Mouse (Mus musculus): ENCODE data around the gene Shbg.

The Shbg gene

GRCm38 (mm10) chr11:69601768-69602167, 15.9 kb downstream of the Shbg start:
- in situ Hi-C loops (cut with MboI, MseI) = no loop called here

DNA sequence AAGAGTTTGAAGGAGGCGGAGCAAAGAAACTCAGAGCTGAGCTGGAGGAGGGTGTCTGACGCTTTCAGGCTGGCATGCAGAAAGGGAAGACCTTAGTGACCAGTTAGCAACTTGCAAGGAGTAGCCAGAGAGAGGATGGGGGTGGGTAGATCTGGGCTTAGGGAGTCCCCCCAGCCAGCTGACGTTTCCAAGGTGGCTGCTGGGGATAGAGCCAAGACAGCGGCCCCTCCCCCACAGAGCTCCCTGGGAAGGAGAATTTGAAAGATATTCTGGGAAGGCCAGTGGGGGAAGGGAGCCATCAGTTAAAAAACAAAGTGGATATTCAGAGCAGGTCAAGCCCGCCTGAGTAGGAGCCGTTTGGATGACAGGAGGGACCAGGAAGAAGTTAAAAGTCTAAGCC, 17.6 kb downstream of the Shbg start:
- in situ Hi-C loops (cut with MboI, MseI) = no loop called here

DNA sequence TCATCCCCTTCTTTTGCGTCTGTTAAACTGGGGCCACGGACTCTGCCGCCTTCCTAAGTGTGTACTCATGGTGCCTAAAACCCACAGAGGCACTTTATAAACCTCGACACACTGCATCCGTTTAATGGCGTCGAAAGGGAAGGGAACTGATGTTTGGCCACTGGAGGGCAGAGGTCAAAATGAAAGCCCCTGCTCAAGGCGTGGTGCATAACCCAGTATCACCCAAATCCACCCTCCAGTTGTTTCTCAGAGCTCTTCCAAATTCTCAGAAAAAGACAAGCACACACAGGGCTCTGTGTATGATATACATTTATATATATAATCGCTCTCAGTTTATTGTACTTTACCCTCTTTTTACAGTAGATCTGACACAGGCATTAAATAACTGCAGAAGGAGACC, 18.3 kb downstream of the Shbg start:
- in situ Hi-C loops (cut with MboI, MseI) = no loop called here

- in situ Hi-C loops (cut with MboI, MseI) = no loop called here
Measured at GRCm38 (mm10) chr11:69594853-69595252, 22.9 kb downstream of the Shbg start.

DNA sequence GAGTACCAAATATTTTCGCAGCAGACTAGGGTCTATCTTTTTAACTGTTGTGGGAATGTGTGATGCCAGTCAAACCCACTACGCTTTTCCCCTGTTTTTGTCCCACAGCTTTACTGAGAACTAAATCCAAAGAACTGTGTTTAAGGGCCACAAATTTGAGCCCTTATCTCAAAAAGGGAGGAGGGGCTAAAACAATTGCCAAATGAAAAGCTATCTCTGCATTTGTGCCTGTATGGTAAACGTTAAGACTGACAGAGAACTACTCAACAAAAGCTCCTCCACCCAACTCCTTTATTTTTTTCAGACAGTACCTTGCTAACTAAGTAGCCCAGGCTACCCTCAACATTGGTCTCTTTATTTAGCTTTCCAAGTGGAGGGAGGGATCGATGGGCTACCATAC, 24.9 kb downstream of the Shbg start:
- in situ Hi-C loops (cut with MboI, MseI) = no loop called here

GRCm38 (mm10) chr11:69591899-69592637, 25.6 kb downstream of the Shbg start:
- in situ Hi-C loops (cut with MboI, MseI) = no loop called here

GRCm38 (mm10) chr11:69591424-69591823, 26.3 kb downstream of the Shbg start:
- in situ Hi-C loops (cut with MboI, MseI) = no loop called here

DNA sequence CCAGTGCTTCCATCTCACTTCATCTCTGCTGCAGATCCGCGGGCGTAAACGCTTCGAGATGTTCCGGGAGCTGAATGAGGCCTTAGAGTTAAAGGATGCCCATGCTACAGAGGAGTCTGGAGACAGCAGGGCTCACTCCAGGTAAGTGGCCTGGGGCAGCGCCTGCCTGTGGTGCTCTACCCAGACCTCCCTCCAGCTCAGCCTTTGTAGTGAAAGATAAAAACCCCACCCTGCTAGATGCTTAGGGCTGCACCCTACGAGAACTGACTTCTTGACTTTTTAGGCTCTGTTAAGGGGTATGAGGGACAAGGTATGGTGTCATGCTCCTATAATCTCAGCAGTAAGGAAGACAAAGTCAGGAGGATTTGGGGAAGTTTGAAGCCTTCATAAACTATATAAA, 27.1 kb downstream of the Shbg start:
- in situ Hi-C loops (cut with MboI, MseI) = no loop called here

DNA sequence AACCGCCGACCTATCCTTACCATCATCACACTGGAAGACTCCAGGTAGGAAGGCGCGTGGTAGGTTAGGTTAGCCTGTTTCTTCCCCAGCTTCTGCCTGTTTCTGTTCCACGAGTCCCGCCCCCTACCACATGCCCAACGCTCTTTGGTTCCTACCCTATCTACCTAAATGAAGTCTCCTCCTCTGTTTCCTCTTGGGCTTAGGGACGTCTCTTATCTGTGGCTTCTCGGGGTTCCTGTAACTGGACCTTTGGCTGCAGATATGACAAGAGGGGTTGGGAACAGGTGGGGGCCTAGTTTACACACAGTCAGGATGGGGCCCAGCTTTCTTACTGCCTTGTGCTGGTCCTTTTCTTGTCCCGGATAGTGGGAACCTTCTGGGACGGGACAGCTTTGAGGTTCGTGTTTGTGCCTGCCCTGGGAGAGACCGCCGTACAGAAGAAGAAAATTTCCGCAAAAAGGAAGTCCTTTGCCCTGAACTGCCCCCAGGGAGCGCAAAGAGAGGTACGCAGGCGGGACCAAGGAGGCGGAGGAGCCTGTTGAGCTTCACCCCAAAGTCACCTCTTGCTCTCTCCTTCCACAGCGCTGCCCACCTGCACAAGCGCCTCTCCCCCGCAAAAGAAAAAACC, 28.4 kb downstream of the Shbg start:
- in situ Hi-C loops (cut with MboI, MseI) = loop anchor here (10.0 kb wide), 1 partner anchor 75 kb away; the partner anchor contains the start of genes Cd68 and Mpdu1

- in situ Hi-C loops (cut with MboI, MseI) = loop anchor here (10.0 kb wide), 1 partner anchor 79 kb away; the partner anchor contains the start of genes Cd68 and Mpdu1
Measured at GRCm38 (mm10) chr11:69585718-69586325, 31.9 kb downstream of the Shbg start.

- in situ Hi-C loops (cut with MboI, MseI) = loop anchor here (10.0 kb wide), 1 partner anchor 80 kb away; the partner anchor contains the start of genes Cd68 and Mpdu1
Measured at GRCm38 (mm10) chr11:69584937-69585336, 32.8 kb downstream of the Shbg start.

DNA sequence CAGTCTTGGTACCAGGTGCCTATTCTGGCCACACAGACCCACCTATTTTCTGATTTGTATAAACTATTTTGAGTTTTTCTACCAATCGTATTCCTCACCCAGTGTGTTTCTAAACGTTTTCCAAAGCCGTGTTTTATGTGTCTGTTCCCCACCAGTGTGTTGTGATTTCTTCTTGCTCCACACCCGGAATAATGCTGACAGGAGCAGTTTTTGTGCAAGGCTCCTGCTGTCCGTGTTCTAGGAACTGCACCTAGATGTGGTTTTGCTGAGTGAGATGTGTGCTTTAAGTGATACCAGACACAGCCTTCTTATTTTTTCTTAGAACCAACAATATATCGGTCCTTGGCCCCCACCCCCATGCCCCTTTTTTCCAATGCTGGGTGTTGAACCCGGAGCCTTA, 33.7 kb downstream of the Shbg start:
- in situ Hi-C loops (cut with MboI, MseI) = loop anchor here (10.0 kb wide), 1 partner anchor 81 kb away; the partner anchor contains the start of genes Cd68 and Mpdu1

DNA sequence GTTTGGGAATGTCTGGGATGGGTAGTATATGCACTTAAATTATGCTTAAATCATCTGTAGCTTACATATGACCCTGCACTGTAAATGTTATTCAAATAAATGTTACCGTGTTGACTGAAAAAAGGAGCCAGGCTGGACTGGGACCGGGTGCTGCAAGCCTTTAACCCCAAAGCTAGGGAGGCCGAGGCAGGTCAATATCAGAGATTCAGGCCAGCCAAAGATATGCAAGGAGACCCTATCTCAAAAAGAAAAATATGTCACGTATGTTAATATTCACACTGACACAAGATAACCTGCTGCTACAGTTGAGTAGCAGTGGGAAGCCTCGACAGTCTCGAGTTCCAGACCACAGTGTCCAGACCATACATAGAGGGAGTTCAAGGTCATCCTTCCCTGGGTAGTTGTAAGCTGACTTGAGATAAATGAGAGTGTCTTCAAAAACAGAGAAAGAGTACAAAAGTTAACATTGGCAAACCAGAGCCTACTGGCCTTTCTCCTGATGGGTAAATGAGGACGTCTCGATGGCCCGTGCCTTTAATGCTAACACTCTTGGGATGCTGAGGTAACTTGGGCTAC, 35.4 kb downstream of the Shbg start:
- in situ Hi-C loops (cut with MboI, MseI) = loop anchor here (10.0 kb wide), 1 partner anchor 82 kb away; the partner anchor contains the start of genes Cd68 and Mpdu1

DNA sequence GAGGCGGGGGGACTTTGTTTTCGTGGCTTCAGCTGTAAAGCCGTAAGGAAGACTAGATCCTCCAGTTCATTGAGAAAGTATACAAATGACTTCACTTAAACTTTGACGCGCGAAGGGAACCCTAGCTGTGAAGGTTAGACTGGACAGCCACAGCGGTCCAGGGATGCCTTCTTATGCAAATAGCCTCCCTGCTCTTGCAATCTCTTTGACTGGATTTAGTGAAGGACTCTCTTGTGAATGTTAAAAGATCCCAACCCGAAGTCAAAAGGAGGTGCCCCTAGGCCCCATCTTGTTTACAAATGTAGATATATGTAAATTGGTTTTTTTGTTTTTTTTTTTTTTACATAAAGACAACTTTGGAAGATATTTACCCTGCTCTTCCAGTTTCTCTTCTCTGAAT, 35.9 kb downstream of the Shbg start:
- in situ Hi-C loops (cut with MboI, MseI) = loop anchor here (10.0 kb wide), 1 partner anchor 83 kb away; the partner anchor contains the start of genes Cd68 and Mpdu1

DNA sequence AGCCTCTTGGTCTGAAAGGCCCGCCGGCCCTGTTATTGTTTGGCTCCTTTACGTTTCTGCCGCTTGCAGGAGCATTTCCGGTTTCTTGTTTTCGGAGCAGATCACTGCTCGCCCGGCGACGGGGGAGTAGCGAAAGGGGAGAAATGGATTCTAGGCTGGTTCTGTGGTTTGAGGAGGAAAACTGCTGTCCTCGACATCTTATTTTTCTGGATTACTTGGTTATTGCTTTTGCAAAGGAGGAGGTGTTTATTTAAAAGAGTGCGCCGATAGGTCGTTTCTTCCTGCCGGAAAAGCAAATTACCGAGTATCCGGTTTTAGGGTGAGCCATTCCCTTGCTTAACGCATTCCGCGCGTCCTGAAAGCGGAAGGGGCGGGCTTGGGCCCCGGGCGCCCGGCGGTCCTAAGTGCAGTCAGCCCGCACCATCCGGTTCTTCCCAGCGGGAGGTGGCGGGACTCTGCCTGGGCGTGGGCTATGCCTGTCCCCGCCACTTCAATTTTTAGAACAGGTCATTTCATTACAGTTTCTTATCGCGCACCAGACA, 36.5 kb downstream of the Shbg start:
- in situ Hi-C loops (cut with MboI, MseI) = loop anchor here (10.0 kb wide), 1 partner anchor 84 kb away; the partner anchor contains the start of genes Cd68 and Mpdu1

DNA sequence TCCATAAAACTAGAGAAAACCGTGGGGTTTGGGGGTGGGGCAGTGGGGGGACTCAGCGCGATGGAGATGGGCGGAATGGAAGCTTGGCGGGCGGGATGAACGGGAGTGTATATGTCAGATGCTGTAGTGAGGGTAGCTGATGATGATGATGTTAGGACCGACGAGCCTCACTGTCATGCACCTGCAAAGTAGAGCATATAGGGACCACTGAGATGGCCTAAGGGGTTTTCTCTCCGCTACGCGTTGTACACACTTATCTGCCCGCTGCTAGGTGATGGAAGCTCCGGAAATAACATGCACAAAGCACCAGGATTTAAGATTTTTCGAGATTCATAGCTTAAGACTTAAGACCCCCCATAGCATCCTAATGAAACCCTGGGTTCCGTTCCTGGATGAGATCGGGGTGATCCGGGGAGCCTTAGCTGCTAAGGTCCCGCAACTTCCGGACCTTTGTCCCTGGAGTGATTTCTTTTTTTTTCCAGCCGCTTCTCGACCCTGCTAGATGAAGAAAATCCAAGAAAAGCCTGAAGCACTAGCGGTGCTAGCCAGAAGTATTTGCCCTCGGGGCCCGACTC, 37.0 kb downstream of the Shbg start:
- in situ Hi-C loops (cut with MboI, MseI) = loop anchor here (10.0 kb wide), 1 partner anchor 84 kb away; the partner anchor contains the start of genes Cd68 and Mpdu1

DNA sequence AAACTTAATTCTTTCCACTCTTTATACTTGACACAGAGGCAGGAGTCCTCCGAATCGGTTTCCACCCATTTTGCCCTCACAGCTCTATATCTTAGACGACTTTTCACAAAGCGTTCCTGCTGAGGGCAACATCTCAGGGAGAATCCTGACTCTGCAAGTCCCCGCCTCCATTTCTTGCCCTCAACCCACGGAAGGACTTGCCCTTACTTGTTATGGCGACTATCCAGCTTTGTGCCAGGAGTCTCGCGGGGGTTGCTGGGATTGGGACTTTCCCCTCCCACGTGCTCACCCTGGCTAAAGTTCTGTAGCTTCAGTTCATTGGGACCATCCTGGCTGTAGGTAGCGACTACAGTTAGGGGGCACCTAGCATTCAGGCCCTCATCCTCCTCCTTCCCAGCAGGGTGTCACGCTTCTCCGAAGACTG, 37.6 kb downstream of the Shbg start, which contains the start of the genes Wrap53 and Trp53:
Gene Wrap53 (minus strand): TSS at position 165 of the 424 bp plus-strand sequence.
Gene Trp53 (plus strand): TSS at position 269 of the 424 bp plus-strand sequence.
- in situ Hi-C loops (cut with MboI, MseI) = loop anchor here (10.0 kb wide), 1 partner anchor 85 kb away; the partner anchor contains the start of genes Cd68 and Mpdu1

DNA sequence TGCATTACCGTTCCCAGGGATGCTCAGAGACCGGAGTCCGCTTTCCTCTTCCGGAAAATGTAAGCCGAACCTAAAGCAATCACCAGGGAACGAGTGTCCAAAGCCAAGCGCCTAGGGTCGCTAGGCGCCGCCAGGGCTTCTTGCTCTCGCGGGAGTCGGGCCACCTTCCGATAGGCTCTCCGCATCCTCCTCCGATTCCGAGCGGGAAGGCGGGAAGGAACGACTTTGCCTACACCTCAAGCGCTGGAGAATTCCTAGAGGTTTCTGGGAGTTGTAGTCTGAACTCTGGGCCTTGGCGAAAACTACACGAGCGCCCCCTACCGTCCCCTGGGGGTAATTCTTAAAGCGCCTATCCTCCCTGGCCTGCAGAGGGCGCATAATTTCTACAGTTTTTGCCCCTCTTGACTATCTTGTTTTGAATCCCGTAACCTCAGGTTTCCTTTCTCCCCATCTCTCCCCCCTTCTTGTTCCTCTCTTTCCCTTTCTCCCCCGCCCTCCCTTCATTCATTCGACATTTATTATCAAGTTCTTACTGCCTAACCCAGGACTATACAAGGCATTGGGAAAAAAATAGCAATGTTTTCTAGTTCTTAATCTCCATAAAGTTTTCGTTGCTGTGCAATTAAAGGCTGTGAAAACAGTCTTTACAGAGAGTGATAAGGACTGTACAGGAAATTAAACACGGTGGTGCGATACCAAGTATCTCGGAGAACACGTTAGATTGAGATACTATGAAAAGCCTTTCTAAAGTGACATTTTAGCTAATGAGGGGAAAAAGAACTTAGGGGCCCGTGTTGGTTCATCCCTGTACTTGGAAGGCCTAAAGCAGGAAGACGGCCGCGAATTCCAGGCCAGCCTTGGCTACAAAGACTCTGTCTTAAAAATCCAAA, 38.3 kb downstream of the Shbg start:
- in situ Hi-C loops (cut with MboI, MseI) = loop anchor here (10.0 kb wide), 1 partner anchor 85 kb away; the partner anchor contains the start of genes Cd68 and Mpdu1

DNA sequence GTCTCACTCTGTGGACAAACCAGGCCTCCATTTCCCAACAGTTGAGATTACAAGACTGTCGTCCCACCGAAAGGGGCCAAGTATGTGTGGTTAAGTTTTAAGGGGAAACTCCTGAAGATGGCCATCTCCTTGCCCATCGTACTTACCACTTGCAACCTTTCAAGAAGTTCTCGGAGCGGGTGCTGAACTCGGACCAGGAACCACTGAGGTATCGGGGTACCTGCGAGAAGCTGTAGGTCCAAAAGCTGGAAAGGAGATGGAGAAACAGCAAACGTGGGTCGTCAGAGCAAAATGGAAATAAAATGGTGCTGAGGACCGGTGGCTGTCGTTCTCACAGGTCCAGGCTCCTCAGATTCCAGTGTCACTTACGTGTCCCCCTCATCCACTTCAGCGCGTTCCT, 39.4 kb downstream of the Shbg start:
- in situ Hi-C loops (cut with MboI, MseI) = no loop called here

GRCm38 (mm10) chr11:69576307-69576706, 41.4 kb downstream of the Shbg start:
- in situ Hi-C loops (cut with MboI, MseI) = no loop called here

Measured in T-helper 2 cell (primary cell).